ENCODE assay signal across 20 mouse cellular contexts in the genomic region with DNA sequence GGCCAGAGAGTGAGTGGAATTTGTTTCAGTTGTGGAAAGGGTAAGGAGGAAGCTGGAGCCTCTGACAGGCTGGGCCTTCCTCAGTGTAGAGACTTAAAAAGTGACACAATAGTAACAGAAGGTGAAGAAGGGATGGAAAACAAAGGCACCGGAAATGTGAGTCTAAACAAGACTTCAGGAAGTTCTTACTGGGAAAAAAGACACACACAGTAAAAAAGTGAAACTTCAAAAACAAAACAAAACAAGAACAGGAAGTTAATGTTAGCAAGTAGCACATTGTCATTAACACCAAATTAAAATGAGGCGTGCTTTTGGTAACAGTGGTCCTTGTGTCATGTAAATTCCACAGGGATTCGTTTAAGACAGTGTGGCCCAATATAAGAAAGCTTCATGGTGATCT.
DNase-seq lines count a peak whose midpoint lies in the region; ATAC-seq lines count a peak whose summit lies in the region.
"Had no signal": no experiment of that assay in that cellular context is flagged by ENCODE, and none has a peak within 500 bp of the region (broad histone marks: within the 10 kb centered on the region; RNA-seq: fewer than 3 reads in every experiment).

No protein-coding gene starts in this region.

- no peak for ATAC-seq in kidney, embryonic 16.5 days (ENCODE audit: low FRiP score, low TSS enrichment)
- ATAC-seq in liver, embryonic 12.5 days = no peak
- ATAC-seq: forebrain, embryonic 16.5 days; midbrain, embryonic 16.5 days had no signal

- H3K4me3 ChIP-seq in heart, embryonic 10.5 days = no peak overlapping the region
- H3K4me3 ChIP-seq in kidney, embryonic 16.5 days (ENCODE audit: low read length) = no peak overlapping the region
- no peak overlapping the region for H3K4me3 ChIP-seq in liver, embryonic 12.5 days
- H3K4me3 ChIP-seq: hindbrain, embryonic 12.5 days; limb, embryonic 10.5 days; neural tube, embryonic 15.5 days had no signal

- no peak overlapping the region for H3K4me2 ChIP-seq in kidney, embryonic 16.5 days (replicated peaks; ENCODE audit: low read depth, low read length)
- no peak overlapping the region for H3K4me2 ChIP-seq in liver, embryonic 12.5 days
- H3K4me2 ChIP-seq: hindbrain, embryonic 12.5 days; neural tube, embryonic 15.5 days had no signal

- H3K9ac ChIP-seq in kidney, embryonic 16.5 days (replicated peaks; ENCODE audit: low read length) = no peak overlapping the region
- H3K9ac ChIP-seq in liver, embryonic 12.5 days = no peak overlapping the region
- H3K9ac ChIP-seq: hindbrain, embryonic 12.5 days; neural tube, embryonic 15.5 days had no signal

- WGBS in heart, embryonic 10.5 days = 53% methylated on average over 3 of the region's 3 CpGs
- WGBS in kidney, embryonic 16.5 days = 46% methylated on average over 3 of the region's 3 CpGs
- WGBS in liver, embryonic 12.5 days (ENCODE audit: insufficient replicate concordance) = 51% methylated on average over 3 of the region's 3 CpGs

- no peak for DNase-seq in heart, embryonic 10.5 days (ENCODE audit: low spot score)
- DNase-seq in heart, adult 11 months = no peak
- no peak for DNase-seq in kidney, adult 9 months
- DNase-seq in A20 (ENCODE audit: low read depth, low spot score) (peak; percentile 38), ZHBTc4 (ENCODE audit: low read depth, low spot score) (peak; percentile 52)
- no peak for DNase-seq in layer of hippocampus, adult 9-11 months
- DNase-seq: adrenal gland, postnatal 10 days; cerebellum, adult 11 months; cerebellum, postnatal 10 days; kidney, postnatal 14 days; lung, adult 2 months; right cerebral cortex, postnatal 25 days; thymus, postnatal 14 days had no signal

- H3K4me1 ChIP-seq in heart, embryonic 10.5 days = peaks cover 31% of the 10 kb centered on the region
- H3K4me1 ChIP-seq in kidney, embryonic 16.5 days (ENCODE audit: insufficient read depth, low read length) = peaks cover 2% of the 10 kb centered on the region; the same call in 1 of the 2 replicates
- H3K4me1 ChIP-seq in liver, embryonic 12.5 days = no peaks in the 10 kb centered on the region

- H3K36me3 ChIP-seq in heart, embryonic 10.5 days = no peaks in the 10 kb centered on the region
- no peaks in the 10 kb centered on the region for H3K36me3 ChIP-seq in kidney, embryonic 16.5 days (ENCODE audit: insufficient read depth, low read length)
- no peaks in the 10 kb centered on the region for H3K36me3 ChIP-seq in liver, embryonic 12.5 days
- H3K36me3 ChIP-seq: hindbrain, embryonic 12.5 days; limb, embryonic 10.5 days; neural tube, embryonic 15.5 days had no signal

- H3K27ac ChIP-seq in heart, embryonic 10.5 days = peak overlapping the region; percentile 52; the same call in 1 of the 2 replicates
- peak overlapping the region; percentile 71 for H3K27ac ChIP-seq in kidney, embryonic 16.5 days (ENCODE audit: low read length)
- no peak overlapping the region for H3K27ac ChIP-seq in liver, embryonic 12.5 days
- H3K27ac ChIP-seq: hindbrain, embryonic 12.5 days; limb, embryonic 10.5 days; neural tube, embryonic 15.5 days had no signal

- no peaks in the 10 kb centered on the region for H3K27me3 ChIP-seq in heart, embryonic 10.5 days (ENCODE audit: insufficient read depth, poor library complexity, severe bottlenecking)
- no peaks in the 10 kb centered on the region for H3K27me3 ChIP-seq in kidney, embryonic 16.5 days (ENCODE audit: insufficient read depth, low read length)
- no peaks in the 10 kb centered on the region for H3K27me3 ChIP-seq in liver, embryonic 12.5 days (replicated peaks)
- H3K27me3 ChIP-seq: neural tube, embryonic 15.5 days had no signal

- no peaks in the 10 kb centered on the region for H3K9me3 ChIP-seq in heart, embryonic 10.5 days
- no peaks in the 10 kb centered on the region for H3K9me3 ChIP-seq in kidney, embryonic 16.5 days (ENCODE audit: low read length)
- H3K9me3 ChIP-seq in liver, embryonic 12.5 days (replicated peaks) = no peaks in the 10 kb centered on the region
- H3K9me3 ChIP-seq: hindbrain, embryonic 12.5 days; limb, embryonic 10.5 days; neural tube, embryonic 15.5 days had no signal

Comparison
In these comparisons a context has a peak if more than half of its experiments do, and no peak if none do; other contexts are left out.
1. DNase-seq: peak in A20 (single experiment) and ZHBTc4 (single experiment); none in heart, embryonic 10.5 days (single experiment), heart, adult 11 months (single experiment), kidney, adult 9 months (single experiment) and layer of hippocampus, adult 9-11 months (single experiment).